Mouse (Mus musculus): ENCODE measurements at regions not wholly inside any gene's neighbourhood (a gene's known extent, or its start where the extent isn't known, plus 50 kb on each side); places are given as distances from the start of the nearest gene placed in this dataset.
A peak's percentile ranks its signal among the peaks of the same experiment; 100 is the strongest.

DNA sequence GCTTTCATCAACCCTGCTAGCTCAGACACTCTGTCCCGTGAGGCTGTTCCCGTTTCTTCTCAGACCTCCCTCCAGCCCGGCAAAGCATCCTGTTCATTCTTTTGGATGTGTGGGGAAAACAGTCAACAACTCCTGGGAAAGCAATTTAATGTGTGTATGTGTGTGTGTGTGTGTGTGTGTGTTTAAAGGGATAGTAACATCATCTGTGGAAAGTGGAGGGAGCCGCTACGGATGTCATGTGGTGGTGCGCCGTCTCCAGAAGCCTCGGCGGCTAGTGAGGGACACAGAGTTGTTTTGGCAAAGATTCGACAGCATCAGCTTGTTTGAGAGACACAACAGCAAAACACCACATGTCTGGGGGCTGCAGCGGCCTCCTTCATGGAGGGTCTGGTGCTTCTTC is 200.2 kb downstream of the Gadd45g start:
- no peak for ATAC-seq (ENCODE audit: low FRiP score)
- no peaks in the 10 kb centered on the region for H3K9me3 ChIP-seq (ENCODE audit: control insufficient read depth, low read length)
- WGBS, result 77% methylated on average over 11 of the region's 11 CpGs
- H3K9ac ChIP-seq (ENCODE audit: low read length), result no peak overlapping the region
- H3K4me3 ChIP-seq (ENCODE audit: low read depth, low read length), result no peak overlapping the region
- no peaks in the 10 kb centered on the region for H3K36me3 ChIP-seq (ENCODE audit: control insufficient read depth, insufficient read depth, low read length)
- no peaks in the 10 kb centered on the region for H3K27me3 ChIP-seq (ENCODE audit: control insufficient read depth, insufficient read depth, low read length)
- no peak overlapping the region for H3K4me2 ChIP-seq
- H3K4me1 ChIP-seq (ENCODE audit: control insufficient read depth, insufficient read depth, low read length), result no peaks in the 10 kb centered on the region
- no peak overlapping the region for H3K27ac ChIP-seq (ENCODE audit: low read depth, low read length)
- DNase-seq (ENCODE audit: low spot score, missing footprints), result peak; percentile 59

DNA sequence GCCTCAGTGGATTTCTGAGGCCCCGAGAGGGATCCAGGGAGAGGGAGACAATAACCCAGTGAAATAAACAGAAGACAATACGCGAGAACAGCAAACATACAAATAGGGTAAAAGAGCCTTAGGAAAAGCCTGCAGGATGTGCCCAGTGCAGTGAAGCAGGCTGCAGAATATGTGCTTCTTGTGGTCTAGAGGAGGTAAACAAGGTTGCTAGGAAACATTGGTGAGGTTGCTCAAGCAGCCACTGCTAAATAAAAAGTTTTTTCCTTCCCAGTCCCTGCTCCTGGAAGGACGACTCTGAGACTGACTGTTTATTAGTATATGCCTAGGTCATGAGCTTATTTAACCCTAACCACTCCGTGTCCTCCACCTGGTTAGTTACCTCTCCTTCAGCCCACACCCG is 201.5 kb downstream of the Gadd45g start:
- H3K36me3 ChIP-seq (ENCODE audit: control insufficient read depth, insufficient read depth, low read length), result no peaks in the 10 kb centered on the region
- H3K9me3 ChIP-seq (ENCODE audit: control insufficient read depth, low read length), result no peaks in the 10 kb centered on the region
- H3K4me2 ChIP-seq, result no peak overlapping the region
- no peaks in the 10 kb centered on the region for H3K27me3 ChIP-seq (ENCODE audit: control insufficient read depth, insufficient read depth, low read length)
- DNase-seq (ENCODE audit: low spot score, missing footprints) (peak; percentile 81), ATAC-seq (ENCODE audit: low FRiP score) (no peak)
- H3K4me1 ChIP-seq (ENCODE audit: control insufficient read depth, insufficient read depth, low read length), result no peaks in the 10 kb centered on the region
- no peak overlapping the region for H3K9ac ChIP-seq (ENCODE audit: low read length)
- no peak overlapping the region for H3K27ac ChIP-seq (ENCODE audit: low read depth, low read length)
- no peak overlapping the region for H3K4me3 ChIP-seq (ENCODE audit: low read depth, low read length)
- WGBS, result 69% methylated on average over 6 of the region's 6 CpGs

DNA sequence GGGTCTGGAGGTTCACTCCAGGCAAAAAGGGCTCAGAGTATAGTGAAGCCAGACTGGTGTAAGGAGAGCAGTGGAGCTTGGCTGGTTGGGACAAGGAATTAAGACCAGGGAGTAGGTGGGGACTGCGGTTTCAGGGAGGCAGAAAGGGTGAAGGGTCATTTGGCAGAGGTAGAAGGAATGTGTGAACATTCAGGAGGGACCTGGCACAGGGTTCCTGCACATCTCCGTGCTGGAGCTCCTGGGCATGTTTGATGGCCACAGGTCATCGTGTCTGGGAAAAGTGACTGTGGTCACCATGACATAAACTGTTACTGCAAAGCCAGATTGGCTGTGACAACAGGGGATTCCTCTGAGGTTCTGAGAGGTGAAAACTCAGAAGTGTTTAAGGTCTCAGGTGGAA is 202.3 kb downstream of the Gadd45g start:
- ATAC-seq (ENCODE audit: low FRiP score) (no peak), DNase-seq (ENCODE audit: low spot score, missing footprints) (no peak)
- Histone ChIP-seq H3K9me3 (ENCODE audit: control insufficient read depth, low read length) (no peaks in the 10 kb centered on the region), H3K36me3 (ENCODE audit: control insufficient read depth, insufficient read depth, low read length) (no peaks in the 10 kb centered on the region), H3K27me3 (ENCODE audit: control insufficient read depth, insufficient read depth, low read length) (no peaks in the 10 kb centered on the region), H3K4me1 (ENCODE audit: control insufficient read depth, insufficient read depth, low read length) (no peaks in the 10 kb centered on the region), H3K9ac (ENCODE audit: low read length) (no peak overlapping the region), H3K4me3 (ENCODE audit: low read depth, low read length) (no peak overlapping the region), H3K27ac (ENCODE audit: low read depth, low read length) (no peak overlapping the region), H3K4me2 (no peak overlapping the region)
- 91% methylated on average over 3 of the region's 3 CpGs for WGBS

DNA sequence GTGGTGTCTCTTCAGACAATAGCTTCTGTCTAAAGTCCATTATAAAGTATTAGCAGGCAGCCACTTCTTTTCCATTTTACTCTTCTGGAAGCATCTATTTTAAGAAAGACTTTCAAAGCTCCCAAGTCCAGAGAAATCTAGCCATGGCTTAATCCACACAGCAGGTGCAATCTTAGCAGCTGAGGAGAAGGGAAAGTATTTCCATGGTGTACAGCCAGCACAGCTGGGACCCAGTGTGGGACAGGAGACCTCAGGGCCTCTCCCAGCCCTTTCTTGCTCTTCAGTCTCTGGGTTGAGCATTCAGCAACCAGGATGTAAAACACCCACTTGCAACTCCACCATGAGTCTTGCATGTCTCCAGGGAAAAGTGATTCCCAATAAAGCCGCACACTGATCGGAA is 202.8 kb downstream of the Gadd45g start:
- Histone ChIP-seq H3K27ac (ENCODE audit: low read depth, low read length) (no peak overlapping the region), H3K4me3 (ENCODE audit: low read depth, low read length) (no peak overlapping the region), H3K4me1 (ENCODE audit: control insufficient read depth, insufficient read depth, low read length) (no peaks in the 10 kb centered on the region), H3K27me3 (ENCODE audit: control insufficient read depth, insufficient read depth, low read length) (no peaks in the 10 kb centered on the region), H3K9me3 (ENCODE audit: control insufficient read depth, low read length) (no peaks in the 10 kb centered on the region), H3K9ac (ENCODE audit: low read length) (no peak overlapping the region), H3K36me3 (ENCODE audit: control insufficient read depth, insufficient read depth, low read length) (no peaks in the 10 kb centered on the region), H3K4me2 (no peak overlapping the region)
- WGBS, result 92% methylated on average over 2 of the region's 2 CpGs
- DNase-seq (ENCODE audit: low spot score, missing footprints) (no peak), ATAC-seq (ENCODE audit: low FRiP score) (no peak)

DNA sequence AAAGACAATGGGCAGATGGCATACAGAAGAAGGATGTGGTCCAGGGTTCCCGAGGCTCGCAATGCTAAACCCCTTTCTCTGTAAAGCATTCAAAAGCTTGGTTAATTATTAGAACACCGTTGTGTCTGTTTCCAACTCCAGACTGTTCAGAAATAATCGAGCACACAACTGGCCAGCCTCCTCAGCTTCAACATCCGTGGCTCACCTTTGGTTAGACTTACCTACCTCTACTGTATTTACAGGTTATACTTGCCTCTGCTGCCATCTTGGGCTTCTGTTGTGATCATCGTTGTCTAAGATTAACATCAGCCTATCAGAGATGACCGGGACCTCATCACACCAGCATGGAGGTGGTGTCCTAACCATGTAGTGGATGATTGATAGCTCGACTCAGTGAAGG is 209.3 kb downstream of the Gadd45g start:
- DNase-seq (ENCODE audit: low spot score, missing footprints) (no peak), ATAC-seq (ENCODE audit: low FRiP score) (no peak)
- Histone ChIP-seq H3K4me3 (ENCODE audit: low read depth, low read length) (no peak overlapping the region), H3K4me2 (no peak overlapping the region), H3K9ac (ENCODE audit: low read length) (no peak overlapping the region), H3K36me3 (ENCODE audit: control insufficient read depth, insufficient read depth, low read length) (no peaks in the 10 kb centered on the region), H3K27ac (ENCODE audit: low read depth, low read length) (no peak overlapping the region), H3K9me3 (ENCODE audit: control insufficient read depth, low read length) (no peaks in the 10 kb centered on the region), H3K27me3 (ENCODE audit: control insufficient read depth, insufficient read depth, low read length) (no peaks in the 10 kb centered on the region), H3K4me1 (ENCODE audit: control insufficient read depth, insufficient read depth, low read length) (no peaks in the 10 kb centered on the region; the same call in 1 of the 2 replicates)
- 89% methylated on average over 8 of the region's 8 CpGs for WGBS

DNA sequence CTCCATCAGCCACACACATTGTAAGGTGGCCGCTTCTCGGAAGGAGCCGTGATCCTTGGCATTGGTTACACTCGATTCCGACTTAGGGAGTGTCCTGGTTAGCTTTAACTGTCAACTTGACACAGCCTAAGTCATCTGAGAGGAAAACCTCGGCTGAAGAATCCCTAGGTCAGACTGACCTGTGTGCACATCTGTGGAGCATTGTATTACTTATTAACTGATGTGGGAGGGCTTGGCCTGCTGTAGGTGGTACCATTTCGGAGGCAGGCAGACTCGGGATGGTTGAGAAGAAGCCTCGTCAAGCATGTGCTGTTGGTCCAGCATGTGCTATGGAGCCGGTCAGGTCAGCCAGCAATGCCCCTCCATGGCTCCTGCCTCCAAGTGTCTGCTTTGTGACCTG is 211.0 kb downstream of the Gadd45g start:
- no peak for ATAC-seq (ENCODE audit: low FRiP score)
- 88% methylated on average over 10 of the region's 10 CpGs for WGBS
- no peaks in the 10 kb centered on the region; the same call in 1 of the 2 replicates for H3K4me1 ChIP-seq (ENCODE audit: control insufficient read depth, insufficient read depth, low read length)
- no peaks in the 10 kb centered on the region for H3K36me3 ChIP-seq (ENCODE audit: control insufficient read depth, insufficient read depth, low read length)
- no peaks in the 10 kb centered on the region for H3K27me3 ChIP-seq (ENCODE audit: control insufficient read depth, insufficient read depth, low read length)
- no peak for DNase-seq (ENCODE audit: low spot score, missing footprints)
- H3K4me2 ChIP-seq, result no peak overlapping the region
- no peak overlapping the region for H3K27ac ChIP-seq (ENCODE audit: low read depth, low read length)
- no peaks in the 10 kb centered on the region for H3K9me3 ChIP-seq (ENCODE audit: control insufficient read depth, low read length)
- H3K4me3 ChIP-seq (ENCODE audit: low read depth, low read length), result no peak overlapping the region
- H3K9ac ChIP-seq (ENCODE audit: low read length), result no peak overlapping the region

DNA sequence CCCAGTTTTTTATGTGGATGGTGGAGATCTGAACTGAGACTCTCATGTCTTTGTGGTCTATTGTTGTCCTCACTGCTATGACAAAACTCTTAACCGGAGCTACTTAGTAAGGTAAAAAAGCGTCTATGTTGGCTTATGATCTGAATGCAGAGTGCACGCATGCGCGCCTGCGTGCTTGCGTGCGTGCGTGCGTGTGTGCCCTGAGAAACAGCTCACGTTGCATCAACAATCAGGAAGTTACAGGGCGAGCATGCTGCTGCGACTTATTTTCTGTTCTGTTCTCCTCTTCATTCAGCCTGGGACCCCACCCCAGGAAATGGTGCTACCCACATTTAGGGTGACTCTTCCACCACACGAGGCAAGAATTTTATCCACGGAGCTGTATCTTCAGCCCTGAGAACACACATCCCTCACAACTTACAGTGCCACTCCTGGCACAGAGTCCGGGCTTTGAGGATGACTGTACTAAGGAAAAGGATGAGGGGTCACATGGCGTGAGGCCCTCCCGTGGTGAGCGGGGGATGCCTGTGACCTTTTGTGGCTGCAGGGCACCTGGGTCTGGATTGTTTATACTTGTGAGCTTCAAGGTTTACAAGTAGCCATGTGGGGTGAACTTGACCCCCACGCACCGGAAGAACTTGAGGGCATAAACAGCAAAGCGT is 213.4 kb downstream of the Gadd45g start:
- H3K9ac ChIP-seq (ENCODE audit: low read length), result no peak overlapping the region
- no peaks in the 10 kb centered on the region for H3K9me3 ChIP-seq (ENCODE audit: control insufficient read depth, low read length)
- H3K4me2 ChIP-seq, result no peak overlapping the region
- H3K4me3 ChIP-seq (ENCODE audit: low read depth, low read length), result no peak overlapping the region
- WGBS, result 85% methylated on average over 22 of the region's 22 CpGs
- H3K36me3 ChIP-seq (ENCODE audit: control insufficient read depth, insufficient read depth, low read length), result no peaks in the 10 kb centered on the region
- no peaks in the 10 kb centered on the region; the same call in 1 of the 2 replicates for H3K4me1 ChIP-seq (ENCODE audit: control insufficient read depth, insufficient read depth, low read length)
- no peak for ATAC-seq (ENCODE audit: low FRiP score)
- no peak for DNase-seq (ENCODE audit: low spot score, missing footprints)
- no peaks in the 10 kb centered on the region for H3K27me3 ChIP-seq (ENCODE audit: control insufficient read depth, insufficient read depth, low read length)
- no peak overlapping the region for H3K27ac ChIP-seq (ENCODE audit: low read depth, low read length)

DNA sequence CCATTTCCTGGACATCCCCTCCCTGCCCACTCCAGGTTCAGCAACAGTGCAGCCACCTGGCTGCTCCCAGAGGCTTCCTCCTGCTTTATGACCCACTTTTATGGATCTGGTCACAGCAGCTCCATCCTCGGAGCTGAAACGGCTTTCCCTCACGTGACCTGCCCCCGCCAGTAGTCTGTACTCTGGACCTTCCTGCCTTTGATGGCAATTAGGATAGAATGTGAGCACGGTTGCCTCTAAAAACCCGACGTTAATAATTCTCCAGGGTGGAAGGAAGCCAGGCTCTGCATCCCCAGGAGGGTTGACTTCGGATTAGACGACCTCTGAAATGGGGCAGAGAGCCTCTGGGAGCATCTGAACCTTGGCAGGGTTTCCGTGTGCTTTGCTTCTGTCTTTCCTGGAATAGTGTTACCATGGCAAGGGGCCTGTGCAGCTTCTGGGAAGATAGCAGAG is 214.0 kb downstream of the Gadd45g start:
- Histone ChIP-seq H3K27me3 (ENCODE audit: control insufficient read depth, insufficient read depth, low read length) (no peaks in the 10 kb centered on the region), H3K4me2 (no peak overlapping the region), H3K9me3 (ENCODE audit: control insufficient read depth, low read length) (no peaks in the 10 kb centered on the region), H3K4me3 (ENCODE audit: low read depth, low read length) (no peak overlapping the region), H3K27ac (ENCODE audit: low read depth, low read length) (no peak overlapping the region), H3K4me1 (ENCODE audit: control insufficient read depth, insufficient read depth, low read length) (no peaks in the 10 kb centered on the region; the same call in 1 of the 2 replicates), H3K9ac (ENCODE audit: low read length) (no peak overlapping the region), H3K36me3 (ENCODE audit: control insufficient read depth, insufficient read depth, low read length) (no peaks in the 10 kb centered on the region)
- 74% methylated on average over 10 of the region's 10 CpGs for WGBS
- DNase-seq (ENCODE audit: low spot score, missing footprints), result no peak
- ATAC-seq (ENCODE audit: low FRiP score), result no peak

DNA sequence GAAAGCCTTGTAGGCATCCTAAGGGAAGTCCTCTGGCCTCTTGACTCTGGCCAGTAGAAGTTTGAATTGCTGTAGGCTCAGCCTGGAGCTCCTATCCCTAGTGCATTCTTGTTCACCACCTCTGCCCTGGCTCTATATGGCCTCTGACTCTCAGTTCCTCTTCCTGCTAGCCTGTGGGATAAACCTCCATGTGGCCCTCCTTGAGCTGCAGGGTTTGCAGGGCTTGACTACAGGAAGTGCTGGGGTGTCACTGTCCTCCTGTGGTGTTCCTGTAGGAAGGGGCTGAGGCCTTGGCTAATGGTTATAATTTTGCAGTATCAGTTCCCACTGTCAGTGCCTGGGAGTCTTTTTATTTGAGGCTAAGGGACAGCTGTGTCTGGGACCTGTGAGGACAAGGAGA is 215.0 kb downstream of the Gadd45g start:
- DNase-seq (ENCODE audit: low spot score, missing footprints) (no peak), ATAC-seq (ENCODE audit: low FRiP score) (no peak)
- no peaks in the 10 kb centered on the region for H3K27me3 ChIP-seq (ENCODE audit: control insufficient read depth, insufficient read depth, low read length)
- no peak overlapping the region for H3K4me2 ChIP-seq
- H3K36me3 ChIP-seq (ENCODE audit: control insufficient read depth, insufficient read depth, low read length), result no peaks in the 10 kb centered on the region
- H3K4me3 ChIP-seq (ENCODE audit: low read depth, low read length), result no peak overlapping the region
- no peaks in the 10 kb centered on the region; the same call in 1 of the 2 replicates for H3K4me1 ChIP-seq (ENCODE audit: control insufficient read depth, insufficient read depth, low read length)
- H3K9me3 ChIP-seq (ENCODE audit: control insufficient read depth, low read length), result no peaks in the 10 kb centered on the region
- no peak overlapping the region for H3K9ac ChIP-seq (ENCODE audit: low read length)
- no peak overlapping the region for H3K27ac ChIP-seq (ENCODE audit: low read depth, low read length)

Data from midbrain, embryonic 11.5 days (tissue).